Mouse (Mus musculus) embryo, embryonic 10 days (tissue): Measurements from ENCODE around the gene Tgtp1.
A peak's percentile ranks its signal among the peaks of the same experiment; 100 is the strongest.
"Not testable (repeated sequence)": the region's sequence is repeated elsewhere in the genome, so short reads cannot be mapped to it uniquely, and the experiment has no call there.

Source experiments
- DNase-seq: peaks from one replicate; pipeline ENCODE4 v3.0.0-alpha.2; 2015; ENCODE audit warnings: low spot score

Gene Tgtp1

GRCm38 (mm10) chr11:48994018-48994417, at the start of gene Tgtp1:
TSS of gene Tgtp1 (minus strand) at chr11:48994172.
- DNase-seq, result peak; percentile 9

GRCm38 (mm10) chr11:49012074-49012473, 18.1 kb upstream of the Tgtp1 start:
- not testable (repeated sequence) for DNase-seq

- not testable (repeated sequence) for DNase-seq
Observed at GRCm38 (mm10) chr11:49006785-49007184, 12.8 kb upstream of the Tgtp1 start.

GRCm38 (mm10) chr11:49006317-49006716, 12.3 kb upstream of the Tgtp1 start:
- not testable (repeated sequence) for DNase-seq

GRCm38 (mm10) chr11:49000411-49000810, 6.4 kb upstream of the Tgtp1 start:
- DNase-seq, result not testable (repeated sequence)

- not testable (repeated sequence) for DNase-seq
Observed at GRCm38 (mm10) chr11:48993296-48993695, 676 bp downstream of the Tgtp1 start.

GRCm38 (mm10) chr11:48991740-48992520, 2.0 kb downstream of the Tgtp1 start, which contains the start of gene Gm12185:
TSS of gene Gm12185 (minus strand) at chr11:48992226.
- DNase-seq, result not testable (repeated sequence)

GRCm38 (mm10) chr11:48989981-48990380, 4.0 kb downstream of the Tgtp1 start:
- not testable (repeated sequence) for DNase-seq

GRCm38 (mm10) chr11:48988219-48988618, 5.8 kb downstream of the Tgtp1 start:
- not testable (repeated sequence) for DNase-seq

- not testable (repeated sequence) for DNase-seq
Observed at GRCm38 (mm10) chr11:48982848-48983247, 11.1 kb downstream of the Tgtp1 start.

- DNase-seq, result not testable (repeated sequence)
Observed at GRCm38 (mm10) chr11:48980052-48980451, 13.9 kb downstream of the Tgtp1 start.

GRCm38 (mm10) chr11:48979251-48979650, 14.7 kb downstream of the Tgtp1 start, which contains the start of gene 9930111J21Rik1:
TSS of gene 9930111J21Rik1 (minus strand) at chr11:48979398.
- DNase-seq, result not testable (repeated sequence)

GRCm38 (mm10) chr11:48978240-48978939, 15.6 kb downstream of the Tgtp1 start, which contains the start of gene Olfr56:
TSS of gene Olfr56 (plus strand) at chr11:48978889.
- not testable (repeated sequence) for DNase-seq

GRCm38 (mm10) chr11:48974686-48975085, 19.3 kb downstream of the Tgtp1 start:
- not testable (repeated sequence) for DNase-seq

GRCm38 (mm10) chr11:48946090-48946489, 47.9 kb downstream of the Tgtp1 start, which contains the start of gene Psme2b:
TSS of gene Psme2b (minus strand) at chr11:48946190.
- DNase-seq, result not testable (repeated sequence)

GRCm38 (mm10) chr11:48939286-48939685, 54.7 kb downstream of the Tgtp1 start:
- DNase-seq, result not testable (repeated sequence)
